Mouse (Mus musculus) intestine, embryonic 14.5 days (tissue): Measurements from ENCODE around the gene Ugt1a2. TPM values are rescaled to one million over a fixed set of nuclear protein-coding genes. Genes with fewer than 3 reads are reported as not detected.

Experiments used
- ATAC-seq: fragments of 200-750 bp; cut with Nextera tagmentation; replicated peaks from 2 replicates; pipeline ENCODE4 v1.8.0; 2017; ENCODE audit warnings: low read depth, moderate number of reproducible peaks, moderate TSS enrichment, moderate library complexity; ENCODE audit not compliant: low FRiP score, low TSS enrichment
- DNase-seq: peaks from one replicate; pipeline ENCODE4 v3.0.0-alpha.2; 2018; ENCODE audit warnings: low spot score
- H3K27ac ChIP-seq: fragments of 300-500 bp; sonication (generic); 2 replicates; pipeline ENCODE4 v1.5.1; 2014; ENCODE audit warnings: low read depth, mild to moderate bottlenecking, control low read depth
- H3K27me3 ChIP-seq: fragments of 300-500 bp; sonication (generic); replicated peaks from 2 replicates; pipeline ENCODE4 v1.6.1; 2014; ENCODE audit warnings: low read length, control low read depth; ENCODE audit not compliant: control insufficient read depth, insufficient read depth
- H3K36me3 ChIP-seq: fragments of 300-500 bp; sonication (generic); 2 replicates; pipeline ENCODE4 v1.6.1; 2014; ENCODE audit warnings: low read length, control low read depth; ENCODE audit not compliant: control insufficient read depth, insufficient read depth
- H3K4me1 ChIP-seq: fragments of 300-500 bp; sonication (generic); replicated peaks from 2 replicates; pipeline ENCODE4 v1.6.1; 2014; ENCODE audit warnings: low read length, control low read depth, mixed read lengths; ENCODE audit not compliant: control insufficient read depth, insufficient read depth
- H3K4me2 ChIP-seq: fragments of 300-500 bp; sonication (generic); 2 replicates; pipeline ENCODE4 v1.6.1; 2014; ENCODE audit warnings: low read length
- H3K4me3 ChIP-seq: fragments of 300-500 bp; sonication (generic); 2 replicates; pipeline ENCODE4 v1.5.1; 2014; ENCODE audit warnings: low read depth, low read length, control low read depth, mixed read lengths
- H3K9ac ChIP-seq: fragments of 300-500 bp; sonication (generic); 2 replicates; pipeline ENCODE4 v1.6.1; 2014; ENCODE audit warnings: mild to moderate bottlenecking, low read length
- H3K9me3 ChIP-seq: fragments of 300-500 bp; sonication (generic); 2 replicates; pipeline ENCODE4 v1.6.1; 2016; ENCODE audit warnings: low read length, control low read depth; ENCODE audit not compliant: control insufficient read depth
- WGBS: fragments of 180-500 bp; shearing (Covaris S2); extraction: QIAGEN DNeasy Blood & Tissue Kit; methylation state at CpG from one replicate; pipeline ENCODE4 v1.1.7; 2014; 5-methylcytosine and 5-hydroxymethylcytosine counted together
- polyA plus RNA-seq: library from polyadenylated mRNA; unstranded; fragments of >200 nt; fragmentation: Nextera tagmentation; extraction: Ambion mirVana; gene quantifications from 2 replicates; pipeline ENCODE4 v1.2.1, GENCODE M21; 2014

Gene Ugt1a2
- polyA plus RNA-seq, 1 experiment from 2014 or later, result 0.16 TPM

- no peak overlapping the region for H3K9ac ChIP-seq
- no peak for DNase-seq
- H3K9me3 ChIP-seq, result peaks cover 84% of the 10 kb centered on the region
- no peaks in the 10 kb centered on the region for H3K4me1 ChIP-seq
- H3K4me2 ChIP-seq, result no peak overlapping the region
- ATAC-seq, result no peak
- no peak overlapping the region for H3K27ac ChIP-seq
- H3K36me3 ChIP-seq, result no peaks in the 10 kb centered on the region
- H3K4me3 ChIP-seq, result no peak overlapping the region
- WGBS, result 83% methylated on average over 3 of the region's 3 CpGs
- H3K27me3 ChIP-seq, result no peaks in the 10 kb centered on the region
Measured at GRCm38 (mm10) chr1:88229566-88229965, 29.2 kb downstream of the Ugt1a2 start.

- ATAC-seq (no peak), DNase-seq (no peak)
- Histone ChIP-seq H3K9me3 (peaks cover 89% of the 10 kb centered on the region), H3K27ac (no peak overlapping the region), H3K4me1 (no peaks in the 10 kb centered on the region), H3K9ac (no peak overlapping the region), H3K4me2 (no peak overlapping the region), H3K36me3 (no peaks in the 10 kb centered on the region), H3K27me3 (no peaks in the 10 kb centered on the region), H3K4me3 (no peak overlapping the region)
- 83% methylated on average over 5 of the region's 5 CpGs for whole genome bisulfite sequencing
Measured at GRCm38 (mm10) chr1:88229986-88230385, 29.6 kb downstream of the Ugt1a2 start.

- no peak overlapping the region for H3K27ac ChIP-seq
- no peaks in the 10 kb centered on the region for H3K36me3 ChIP-seq
- no peak for ATAC-seq
- WGBS, result 72% methylated on average over 7 of the region's 7 CpGs
- no peaks in the 10 kb centered on the region for H3K27me3 ChIP-seq
- DNase-seq, result no peak
- no peak overlapping the region for H3K4me3 ChIP-seq
- H3K9ac ChIP-seq, result no peak overlapping the region
- H3K4me2 ChIP-seq, result no peak overlapping the region
- H3K4me1 ChIP-seq, result no peaks in the 10 kb centered on the region
- H3K9me3 ChIP-seq, result peaks cover 91% of the 10 kb centered on the region
Measured at GRCm38 (mm10) chr1:88230421-88230820, 30.0 kb downstream of the Ugt1a2 start.

- Histone ChIP-seq H3K9me3 (peaks cover 92% of the 10 kb centered on the region), H3K4me3 (no peak overlapping the region), H3K27ac (no peak overlapping the region), H3K9ac (no peak overlapping the region), H3K4me1 (no peaks in the 10 kb centered on the region), H3K4me2 (no peak overlapping the region), H3K36me3 (no peaks in the 10 kb centered on the region), H3K27me3 (no peaks in the 10 kb centered on the region)
- DNase-seq (no peak), ATAC-seq (no peak)
- WGBS, result 75% methylated on average over 6 of the region's 6 CpGs
Measured at GRCm38 (mm10) chr1:88230981-88231802, 30.8 kb downstream of the Ugt1a2 start.

GRCm38 (mm10) chr1:88231803-88232499 lies 31.6 kb downstream of the Ugt1a2 start:
- WGBS, result 71% methylated on average over 7 of the region's 7 CpGs
- no peaks in the 10 kb centered on the region for H3K27me3 ChIP-seq
- no peak overlapping the region for H3K9ac ChIP-seq
- ATAC-seq, result no peak
- H3K36me3 ChIP-seq, result no peaks in the 10 kb centered on the region
- H3K4me1 ChIP-seq, result no peaks in the 10 kb centered on the region
- no peak overlapping the region for H3K4me3 ChIP-seq
- H3K4me2 ChIP-seq, result no peak overlapping the region
- peaks cover 89% of the 10 kb centered on the region for H3K9me3 ChIP-seq
- H3K27ac ChIP-seq, result no peak overlapping the region
- DNase-seq, result no peak

GRCm38 (mm10) chr1:88232664-88233380 lies 32.4 kb downstream of the Ugt1a2 start:
- H3K27me3 ChIP-seq, result no peaks in the 10 kb centered on the region
- no peak for ATAC-seq
- peaks cover 89% of the 10 kb centered on the region for H3K9me3 ChIP-seq
- H3K27ac ChIP-seq, result no peak overlapping the region
- DNase-seq, result no peak
- no peak overlapping the region for H3K4me3 ChIP-seq
- H3K9ac ChIP-seq, result no peak overlapping the region
- 57% methylated on average over 3 of the region's 3 CpGs for WGBS
- H3K4me2 ChIP-seq, result no peak overlapping the region
- no peaks in the 10 kb centered on the region for H3K36me3 ChIP-seq
- H3K4me1 ChIP-seq, result no peaks in the 10 kb centered on the region

- H3K9me3 ChIP-seq, result peaks cover 89% of the 10 kb centered on the region
- H3K9ac ChIP-seq, result no peak overlapping the region
- no peaks in the 10 kb centered on the region for H3K36me3 ChIP-seq
- 68% methylated on average over 14 of the region's 14 CpGs for WGBS
- ATAC-seq (no peak), DNase-seq (no peak)
- no peak overlapping the region for H3K27ac ChIP-seq
- no peaks in the 10 kb centered on the region for H3K4me1 ChIP-seq
- no peaks in the 10 kb centered on the region for H3K27me3 ChIP-seq
- H3K4me3 ChIP-seq, result no peak overlapping the region
- H3K4me2 ChIP-seq, result no peak overlapping the region
Measured at GRCm38 (mm10) chr1:88233421-88234247, 33.2 kb downstream of the Ugt1a2 start.

- Histone ChIP-seq H3K27me3 (no peaks in the 10 kb centered on the region), H3K36me3 (no peaks in the 10 kb centered on the region), H3K9me3 (peaks cover 90% of the 10 kb centered on the region), H3K4me1 (no peaks in the 10 kb centered on the region), H3K27ac (no peak overlapping the region), H3K9ac (no peak overlapping the region), H3K4me2 (no peak overlapping the region), H3K4me3 (no peak overlapping the region)
- WGBS, result 65% methylated on average over 4 of the region's 4 CpGs
- DNase-seq (no peak), ATAC-seq (no peak)
Measured at GRCm38 (mm10) chr1:88234248-88234610, 33.8 kb downstream of the Ugt1a2 start.
